ENCODE assay signal across 31 mouse cellular contexts in the genomic region with DNA sequence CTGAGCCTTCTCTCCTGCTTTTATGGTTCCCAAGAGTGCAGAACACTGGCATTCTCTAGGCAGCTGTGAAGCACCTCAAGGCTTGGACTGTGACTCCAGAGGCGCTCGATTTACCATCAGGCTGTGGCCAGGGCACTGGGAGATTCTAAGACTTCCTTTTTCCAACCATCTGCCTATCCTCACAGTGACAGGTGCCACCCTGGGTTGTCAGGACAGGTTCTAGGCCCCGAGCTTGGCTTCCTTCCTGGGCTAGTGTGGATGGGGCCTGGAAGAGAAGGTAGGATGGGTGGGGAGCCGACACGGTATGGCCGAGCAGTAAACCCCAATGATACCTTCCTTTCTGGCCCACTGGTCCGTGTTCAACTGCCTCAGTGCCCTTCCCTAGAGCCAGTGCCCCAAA. TPM values are rescaled to one million over a fixed set of nuclear protein-coding genes. Genes with fewer than 3 reads are reported as not detected.
DNase-seq lines count a peak whose midpoint lies in the region; ATAC-seq and TF ChIP-seq lines count a peak whose summit lies in the region.
"Had no signal": no experiment of that assay in that cellular context is flagged by ENCODE, and none has a peak within 500 bp of the region (broad histone marks: within the 10 kb centered on the region; RNA-seq: fewer than 3 reads in every experiment).

No protein-coding gene starts in this region.

- no peak overlapping the region for H3K4me3 ChIP-seq in heart, embryonic 13.5 days
- no peak overlapping the region for H3K4me3 ChIP-seq in intestine, embryonic 16.5 days (ENCODE audit: low read length)
- H3K4me3 ChIP-seq in intestine, postnatal 0 days (ENCODE audit: low read depth, low read length) = no peak overlapping the region
- peak overlapping the region; percentile 24; the same call in 1 of the 2 replicates for H3K4me3 ChIP-seq in E14TG2a.4 (replicated peaks; ENCODE audit: low read length)
- no peak overlapping the region for H3K4me3 ChIP-seq in embryonic facial prominence, embryonic 10.5 days
- H3K4me3 ChIP-seq in thymus, adult 2 months (ENCODE audit: control insufficient read depth, insufficient read depth, low read length) = no peak overlapping the region
- H3K4me3 ChIP-seq: erythroblast, embryonic 14.5 days; forebrain, embryonic 13.5 days; hindbrain, embryonic 12.5 days; limb, embryonic 15.5 days; liver, embryonic 13.5 days; neural tube, embryonic 15.5 days; stomach, embryonic 15.5 days had no signal

- TF ChIP-seq POLR2A in thymus, adult 2 months (IDR thresholded peaks at IDR 0.05; ENCODE audit: control insufficient read depth, extremely low read depth, insufficient read depth, low read length, poor library complexity) = no peak

- H3K27ac ChIP-seq in heart, embryonic 13.5 days (replicated peaks) = peak overlapping the region; percentile 39; the same call in 1 of the 2 replicates
- no peak overlapping the region for H3K27ac ChIP-seq in intestine, embryonic 16.5 days (ENCODE audit: low read length)
- no peak overlapping the region for H3K27ac ChIP-seq in intestine, postnatal 0 days (ENCODE audit: low read depth, low read length)
- peak overlapping the region; percentile 55; the same call in 1 of the 2 replicates for H3K27ac ChIP-seq in embryonic facial prominence, embryonic 10.5 days (replicated peaks)
- H3K27ac ChIP-seq in thymus, adult 2 months (ENCODE audit: control insufficient read depth, insufficient read depth, low read length) = no peak overlapping the region
- H3K27ac ChIP-seq: forebrain, embryonic 13.5 days; hindbrain, embryonic 12.5 days; kidney, postnatal 0 days; liver, embryonic 13.5 days; macrophage; neural tube, embryonic 15.5 days; stomach, embryonic 15.5 days had no signal

- DNase-seq in heart, adult 8-10 months (ENCODE audit: low spot score) = no peak
- no peak for DNase-seq in embryonic facial prominence, embryonic 10.5 days (ENCODE audit: low spot score)
- no peak for DNase-seq in thymus, adult 2 months
- DNase-seq: adrenal gland, adult 2 months; adrenal gland, postnatal 36 days; B cell, adult 2 months; cerebellum, adult 18-20 months; cerebellum, postnatal 10 days; gastrocnemius, postnatal 14 days; kidney, adult 11 months; liver, embryonic 13.5 days; lung, adult 2 months; lung, postnatal 10 days; midbrain, embryonic 14.5 days; retina, postnatal 1 day; right cerebral cortex, postnatal 14 days; thymus, postnatal 14 days had no signal

- peaks cover 4% of the 10 kb centered on the region for H3K36me3 ChIP-seq in heart, embryonic 13.5 days
- H3K36me3 ChIP-seq in intestine, embryonic 16.5 days (ENCODE audit: control insufficient read depth, insufficient read depth, low read length) = no peaks in the 10 kb centered on the region
- H3K36me3 ChIP-seq in intestine, postnatal 0 days (ENCODE audit: control insufficient read depth, insufficient read depth) = no peaks in the 10 kb centered on the region
- H3K36me3 ChIP-seq in E14TG2a.4 (ENCODE audit: insufficient read depth, low read length) = peaks cover 54% of the 10 kb centered on the region
- H3K36me3 ChIP-seq in embryonic facial prominence, embryonic 10.5 days (replicated peaks) = peaks cover 56% of the 10 kb centered on the region
- H3K36me3 ChIP-seq in thymus, adult 2 months (ENCODE audit: control insufficient read depth, insufficient read depth, low read length) = no peaks in the 10 kb centered on the region
- H3K36me3 ChIP-seq: limb, embryonic 15.5 days; liver, embryonic 13.5 days; neural tube, embryonic 15.5 days; stomach, embryonic 15.5 days had no signal

- H3K4me1 ChIP-seq in heart, embryonic 13.5 days = peaks cover 99% of the 10 kb centered on the region
- peaks cover 67% of the 10 kb centered on the region for H3K4me1 ChIP-seq in intestine, embryonic 16.5 days (ENCODE audit: control insufficient read depth, insufficient read depth, low read length)
- peaks cover 35% of the 10 kb centered on the region for H3K4me1 ChIP-seq in intestine, postnatal 0 days (replicated peaks; ENCODE audit: control insufficient read depth, insufficient read depth, low read length)
- peaks cover 98% of the 10 kb centered on the region for H3K4me1 ChIP-seq in E14TG2a.4 (replicated peaks; ENCODE audit: low read depth, low read length)
- peaks cover 97% of the 10 kb centered on the region for H3K4me1 ChIP-seq in embryonic facial prominence, embryonic 10.5 days
- no peaks in the 10 kb centered on the region for H3K4me1 ChIP-seq in thymus, adult 2 months (replicated peaks; ENCODE audit: control insufficient read depth, insufficient read depth, low read length)
- H3K4me1 ChIP-seq: liver, embryonic 13.5 days had no signal

- no peak for ATAC-seq in heart, embryonic 13.5 days (ENCODE audit: extremely low read depth, insufficient number of reproducible peaks, low FRiP score, low TSS enrichment)
- no peak for ATAC-seq in intestine, embryonic 16.5 days
- ATAC-seq in intestine, postnatal 0 days = no peak
- ATAC-seq in erythroid progenitor cell, adult 5-6 weeks (replicated peaks; ENCODE audit: low FRiP score, poor library complexity, severe bottlenecking) = no peak
- ATAC-seq: activated CD4-positive, CD25-positive, alpha-beta regulatory T cell, adult 4 months; forebrain, embryonic 13.5 days had no signal

- no peaks in the 10 kb centered on the region for H3K27me3 ChIP-seq in heart, embryonic 13.5 days (replicated peaks)
- no peaks in the 10 kb centered on the region for H3K27me3 ChIP-seq in intestine, embryonic 16.5 days (replicated peaks; ENCODE audit: control insufficient read depth, insufficient read depth, low read length)
- no peaks in the 10 kb centered on the region for H3K27me3 ChIP-seq in intestine, postnatal 0 days (replicated peaks; ENCODE audit: control insufficient read depth, insufficient read depth, low read length)
- no peaks in the 10 kb centered on the region for H3K27me3 ChIP-seq in E14TG2a.4 (ENCODE audit: insufficient read depth, low read length)
- no peaks in the 10 kb centered on the region for H3K27me3 ChIP-seq in embryonic facial prominence, embryonic 10.5 days (replicated peaks; ENCODE audit: low read depth, poor library complexity, severe bottlenecking)
- H3K27me3 ChIP-seq in thymus, adult 2 months (ENCODE audit: control insufficient read depth, insufficient read depth, low read length) = no peaks in the 10 kb centered on the region
- H3K27me3 ChIP-seq: forebrain, embryonic 13.5 days; limb, embryonic 15.5 days; stomach, embryonic 15.5 days had no signal

- H3K9ac ChIP-seq in heart, embryonic 13.5 days = peak overlapping the region; percentile 42
- peak overlapping the region; percentile 6; the same call in 1 of the 2 replicates for H3K9ac ChIP-seq in intestine, embryonic 16.5 days (ENCODE audit: low read depth, low read length)
- H3K9ac ChIP-seq in intestine, postnatal 0 days (ENCODE audit: low read depth, low read length) = no peak overlapping the region
- H3K9ac ChIP-seq: forebrain, embryonic 13.5 days; hindbrain, embryonic 12.5 days; limb, embryonic 15.5 days; liver, embryonic 13.5 days; neural tube, embryonic 15.5 days; stomach, embryonic 15.5 days had no signal

- 78% methylated on average over 7 of the region's 7 CpGs for WGBS in heart, embryonic 13.5 days
- WGBS in intestine, embryonic 16.5 days = 86% methylated on average over 7 of the region's 7 CpGs
- WGBS in intestine, postnatal 0 days = 81% methylated on average over 7 of the region's 7 CpGs
- WGBS in embryonic facial prominence, embryonic 10.5 days = 92% methylated on average over 7 of the region's 7 CpGs
- WGBS in thymus, adult 2 months = 62% methylated on average over 7 of the region's 7 CpGs

- no peak overlapping the region for H3K4me2 ChIP-seq in heart, embryonic 13.5 days
- H3K4me2 ChIP-seq in intestine, embryonic 16.5 days (ENCODE audit: low read depth, low read length) = no peak overlapping the region
- H3K4me2 ChIP-seq in intestine, postnatal 0 days (replicated peaks; ENCODE audit: low read depth) = no peak overlapping the region
- H3K4me2 ChIP-seq: forebrain, embryonic 13.5 days; hindbrain, embryonic 12.5 days; limb, embryonic 15.5 days; liver, embryonic 13.5 days; neural tube, embryonic 15.5 days; stomach, embryonic 15.5 days had no signal

- TF ChIP-seq CTCF in intestine, postnatal 0 days (IDR thresholded peaks at IDR 0.05; ENCODE audit: low read depth) = no peak
- TF ChIP-seq CTCF in E14TG2a.4 (conservative IDR thresholded peaks at IDR 0.05; ENCODE audit: low read length) = no peak
- TF ChIP-seq CTCF in thymus, adult 2 months (IDR thresholded peaks at IDR 0.05; ENCODE audit: borderline replicate concordance, control insufficient read depth, extremely low read depth, insufficient read depth, low read length, poor library complexity) = no peak

- H3K9me3 ChIP-seq in heart, embryonic 13.5 days = no peaks in the 10 kb centered on the region
- H3K9me3 ChIP-seq in intestine, embryonic 16.5 days (ENCODE audit: control insufficient read depth, low read length) = no peaks in the 10 kb centered on the region
- no peaks in the 10 kb centered on the region for H3K9me3 ChIP-seq in intestine, postnatal 0 days (ENCODE audit: control insufficient read depth)
- H3K9me3 ChIP-seq in E14TG2a.4 (ENCODE audit: low read length) = no peaks in the 10 kb centered on the region
- no peaks in the 10 kb centered on the region for H3K9me3 ChIP-seq in embryonic facial prominence, embryonic 10.5 days
- H3K9me3 ChIP-seq: forebrain, embryonic 13.5 days; hindbrain, embryonic 12.5 days; limb, embryonic 15.5 days; liver, embryonic 13.5 days; neural tube, embryonic 15.5 days; stomach, embryonic 15.5 days had no signal

RNA-seq across cellular contexts. Expression of a gene that starts 9.0 kb away (rescaled TPM):
- polyA plus RNA-seq in heart, embryonic 13.5 days (2015; fragmentation: Nextera tagmentation; extraction: Ambion mirVana) = 87.6 and 91.3 TPM in 2 replicates
- 10 to 100 TPM; 35.9 to 47.8 (median 41.1) TPM for total RNA-seq in heart, adult 8-10 months (2022)
- 68.4 and 76.3 TPM in 2 replicates for polyA plus RNA-seq in intestine, embryonic 16.5 days (2015; fragmentation: Nextera tagmentation; extraction: Ambion mirVana)
- 66.0 and 66.4 TPM in 2 replicates for polyA plus RNA-seq in intestine, postnatal 0 days (2015; fragmentation: Nextera tagmentation; extraction: Ambion mirVana)
- polyA plus RNA-seq in embryonic facial prominence, embryonic 10.5 days (2016; fragmentation: Nextera tagmentation; extraction: Ambion mirVana) = 115 and 131 TPM in 2 replicates
- total RNA-seq in erythroid progenitor cell, adult 5-6 weeks (2015; ENCODE audit: low replicate concordance) = 3.4 and 6.1 TPM in 2 replicates
- total RNA-seq in erythroid progenitor cell, adult 5-6 weeks (2017; ENCODE audit: low replicate concordance) = 2.4 and 3.7 TPM in 2 replicates
- polyA plus RNA-seq in thymus, adult 2 months (2012; rRNA removed) = 19.3 and 24.3 TPM in 2 replicates

Comparison
In these comparisons a context has a peak if more than half of its experiments do, and no peak if none do; other contexts are left out.
1. H3K27ac ChIP-seq: peak in heart, embryonic 13.5 days (single experiment) and embryonic facial prominence, embryonic 10.5 days (single experiment); none in intestine, embryonic 16.5 days (single experiment), intestine, postnatal 0 days (single experiment) and thymus, adult 2 months (single experiment).